Mouse (Mus musculus): ENCODE data around the gene Lbh.

Lbh gene

GRCm38 (mm10) chr17:72938026-72938795 is 20.1 kb downstream of the Lbh start:
- no peak for DNase-seq (ENCODE audit: extremely low spot score, low spot score)

- no peak for DNase-seq (ENCODE audit: extremely low spot score, low spot score)
Observed at GRCm38 (mm10) chr17:72938871-72939568, 20.9 kb downstream of the Lbh start.

DNA sequence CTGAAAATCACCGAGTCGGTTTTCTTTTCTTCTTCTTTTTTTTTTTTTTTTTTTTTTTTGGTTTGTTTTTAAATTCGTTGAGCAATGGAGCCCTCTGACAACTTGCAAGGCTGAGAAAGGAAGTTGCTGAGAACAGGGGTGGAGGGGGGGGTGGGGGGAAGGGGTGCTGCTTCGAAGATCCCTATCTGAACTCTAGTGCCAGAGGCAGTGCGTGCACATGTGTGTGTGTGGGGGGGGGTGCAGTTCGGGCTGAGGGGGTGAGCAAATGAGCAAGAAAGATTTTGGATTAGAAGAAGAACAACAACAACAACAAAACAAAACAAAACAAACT is 21.4 kb downstream of the Lbh start:
- no peak for DNase-seq (ENCODE audit: extremely low spot score, low spot score)

- no peak for DNase-seq (ENCODE audit: extremely low spot score, low spot score)
Observed at GRCm38 (mm10) chr17:72944368-72944767, 26.3 kb downstream of the Lbh start.

GRCm38 (mm10) chr17:72947111-72947859 is 29.2 kb downstream of the Lbh start:
- no peak for DNase-seq (ENCODE audit: extremely low spot score, low spot score)

DNA sequence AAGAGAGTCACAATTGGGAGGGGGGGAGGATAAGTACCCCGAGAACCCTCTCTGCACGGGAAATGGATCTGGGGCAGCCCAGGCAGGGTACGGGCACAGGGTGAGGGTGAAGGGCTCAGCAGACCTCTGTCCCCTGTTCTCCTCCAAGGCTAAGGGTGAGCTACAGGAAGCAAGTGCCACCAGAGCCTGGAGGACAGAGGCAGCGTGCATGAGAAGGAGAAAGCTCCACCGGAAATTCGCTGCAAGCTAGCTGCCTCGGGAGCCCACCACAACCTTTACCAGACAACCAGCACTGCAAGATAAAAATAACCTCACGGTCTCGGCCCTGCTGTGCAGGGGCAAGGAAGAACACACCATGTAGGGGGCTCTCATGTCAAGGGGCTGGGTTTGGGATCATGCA is 30.0 kb downstream of the Lbh start:
- no peak for DNase-seq (ENCODE audit: extremely low spot score, low spot score)

DNA sequence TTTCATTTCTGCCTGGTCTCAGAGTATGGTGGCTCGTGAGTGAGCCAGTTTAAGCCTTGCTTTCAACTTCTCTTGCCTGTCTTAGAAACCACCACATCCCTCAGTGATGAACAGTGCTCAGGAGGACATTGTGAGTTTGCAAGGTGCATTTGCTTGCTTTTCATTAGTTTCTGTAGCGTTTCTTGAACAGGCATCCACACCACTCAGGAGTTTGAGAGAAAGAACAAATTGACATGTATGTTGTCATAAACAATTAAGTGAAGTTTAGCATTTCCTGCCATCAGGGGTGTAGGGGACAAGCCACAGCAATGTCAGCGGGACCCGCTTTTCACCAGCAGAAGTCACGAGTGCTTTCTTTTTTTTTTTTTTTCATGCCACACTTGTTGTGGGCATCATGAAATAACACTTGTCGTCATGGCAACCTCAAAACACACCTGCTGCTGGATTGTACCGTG is 31.2 kb downstream of the Lbh start:
- DNase-seq (ENCODE audit: extremely low spot score, low spot score) = no peak

DNA sequence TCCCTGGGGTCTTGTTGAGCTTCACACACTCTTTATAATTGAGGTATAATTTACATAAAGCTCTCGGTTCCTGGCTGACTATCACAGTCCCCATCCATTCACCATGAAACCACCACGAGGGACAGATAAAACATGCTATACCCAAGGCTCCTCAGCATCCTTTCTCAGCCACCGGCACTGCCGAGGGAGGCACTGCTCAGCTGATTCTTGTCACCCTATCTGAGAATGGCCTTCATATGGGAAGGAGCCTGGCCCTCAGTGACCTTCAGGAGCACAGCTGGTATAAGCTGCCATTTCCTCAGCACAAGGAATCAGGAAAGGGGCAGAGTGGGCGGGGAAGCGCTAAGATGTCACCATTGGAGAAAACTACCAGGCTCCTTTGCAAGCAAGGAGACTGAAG is 33.2 kb downstream of the Lbh start:
- DNase-seq (ENCODE audit: extremely low spot score, low spot score) = no peak

DNA sequence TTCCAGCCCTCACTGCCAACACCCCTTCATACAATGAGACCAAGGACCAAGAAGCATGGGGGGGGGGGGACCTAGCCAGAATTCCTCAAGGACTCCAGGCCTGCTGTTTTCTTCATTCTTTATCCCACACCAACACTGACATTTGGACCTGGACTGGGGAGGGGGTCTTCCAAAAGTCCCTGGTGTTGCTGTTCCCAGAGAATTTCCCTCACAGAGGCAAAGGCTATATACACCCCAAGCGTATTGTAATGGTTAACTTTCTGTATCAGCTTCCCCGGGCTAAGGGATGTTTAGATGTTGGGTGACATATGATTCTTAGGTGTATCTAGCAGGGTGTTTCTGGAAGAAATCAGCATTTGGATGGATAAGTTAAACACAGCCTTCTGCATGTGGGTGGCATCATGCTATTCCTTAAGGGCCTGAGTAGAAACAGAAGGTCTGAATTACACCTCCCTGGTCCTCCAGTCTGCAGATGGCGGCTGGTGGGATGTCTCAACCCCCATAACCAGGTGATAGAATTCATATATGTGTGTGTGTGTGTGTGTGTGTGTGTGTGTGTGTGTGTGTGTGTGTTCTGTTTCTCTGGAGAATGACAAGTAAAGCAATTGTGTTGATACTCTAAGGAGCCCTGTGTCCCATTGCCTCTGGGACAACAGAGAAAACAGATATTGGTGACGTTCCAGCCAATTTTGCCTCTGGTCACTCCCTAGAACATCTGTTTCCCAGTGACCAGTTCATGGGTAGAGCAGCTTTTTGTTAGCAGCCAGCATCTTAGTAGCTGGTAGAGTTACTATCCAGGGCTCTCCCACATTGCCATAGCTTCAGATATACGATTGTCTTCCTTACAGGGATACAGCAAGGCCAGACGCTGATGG is 35.9 kb downstream of the Lbh start:
- DNase-seq (ENCODE audit: extremely low spot score, low spot score) = no peak

- no peak for DNase-seq (ENCODE audit: extremely low spot score, low spot score)
Observed at GRCm38 (mm10) chr17:72955534-72955933, 37.4 kb downstream of the Lbh start.

- no peak for DNase-seq (ENCODE audit: extremely low spot score, low spot score)
Observed at GRCm38 (mm10) chr17:72957016-72957415, 38.9 kb downstream of the Lbh start.

- DNase-seq (ENCODE audit: extremely low spot score, low spot score) = no peak
Observed at GRCm38 (mm10) chr17:72958886-72959285, 40.8 kb downstream of the Lbh start.

DNA sequence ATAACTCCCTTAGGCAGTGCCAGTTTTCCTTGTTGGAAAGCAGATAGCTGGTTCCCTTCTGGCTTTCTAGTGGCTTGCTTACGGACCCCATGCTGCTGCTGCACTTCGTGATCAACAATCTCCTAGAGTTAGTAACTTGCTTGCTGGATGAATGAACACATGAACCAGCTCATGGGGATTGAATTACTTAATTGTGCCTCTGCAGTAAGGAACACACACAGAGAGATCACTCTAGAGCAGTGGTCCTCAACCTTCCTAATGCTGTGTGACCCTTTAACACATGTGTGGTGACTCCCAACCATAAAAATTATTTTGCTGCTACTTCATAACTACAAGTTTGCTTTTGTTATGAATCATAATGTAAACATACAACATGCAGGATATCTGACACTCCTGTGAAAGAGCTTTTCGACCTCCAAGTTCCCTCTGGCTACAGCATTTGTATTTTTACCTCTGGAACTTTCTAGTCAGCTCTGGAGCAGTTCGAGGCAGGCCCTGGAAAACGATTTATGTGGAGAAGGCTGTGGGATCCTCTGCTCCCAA is 41.5 kb downstream of the Lbh start:
- DNase-seq (ENCODE audit: extremely low spot score, low spot score) = no peak

- no peak for DNase-seq (ENCODE audit: extremely low spot score, low spot score)
Observed at GRCm38 (mm10) chr17:72960243-72960642, 42.1 kb downstream of the Lbh start.

GRCm38 (mm10) chr17:72960873-72961272 is 42.8 kb downstream of the Lbh start:
- DNase-seq (ENCODE audit: extremely low spot score, low spot score) = no peak

DNA sequence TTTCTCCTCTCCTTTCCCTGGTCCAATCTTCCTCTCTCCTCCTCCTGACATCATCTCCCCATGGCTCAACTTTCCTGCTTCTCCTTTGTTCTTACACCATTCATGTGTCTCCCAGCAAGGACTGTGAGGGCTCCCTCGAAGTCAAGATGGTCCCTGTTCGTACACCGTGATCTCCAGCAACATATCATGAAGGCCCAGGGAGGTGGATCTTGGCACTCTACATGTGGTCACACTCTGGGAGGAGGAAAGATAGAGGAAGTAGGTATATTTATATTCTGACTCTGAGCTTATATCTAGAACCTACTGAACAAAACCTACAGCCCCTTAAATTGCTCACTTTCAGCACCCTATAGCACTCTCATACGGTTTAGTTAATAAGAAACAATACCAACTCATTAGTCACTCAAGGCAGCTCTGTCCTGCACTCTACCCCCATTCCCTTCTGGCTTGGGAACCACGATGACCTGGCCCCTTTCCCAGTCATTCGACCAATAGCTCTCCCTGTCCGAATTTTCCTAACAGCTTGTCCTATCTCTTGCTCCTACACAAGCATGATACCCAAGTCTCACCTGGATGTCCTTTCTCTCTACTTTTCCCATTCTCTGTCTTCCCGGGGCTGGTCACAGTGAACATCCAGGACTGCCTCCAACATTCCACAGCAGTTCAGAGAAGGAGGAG is 44.0 kb downstream of the Lbh start:
- DNase-seq (ENCODE audit: extremely low spot score, low spot score) = no peak

- no peak for DNase-seq (ENCODE audit: extremely low spot score, low spot score)
Observed at GRCm38 (mm10) chr17:72965687-72966086, 47.6 kb downstream of the Lbh start.

DNA sequence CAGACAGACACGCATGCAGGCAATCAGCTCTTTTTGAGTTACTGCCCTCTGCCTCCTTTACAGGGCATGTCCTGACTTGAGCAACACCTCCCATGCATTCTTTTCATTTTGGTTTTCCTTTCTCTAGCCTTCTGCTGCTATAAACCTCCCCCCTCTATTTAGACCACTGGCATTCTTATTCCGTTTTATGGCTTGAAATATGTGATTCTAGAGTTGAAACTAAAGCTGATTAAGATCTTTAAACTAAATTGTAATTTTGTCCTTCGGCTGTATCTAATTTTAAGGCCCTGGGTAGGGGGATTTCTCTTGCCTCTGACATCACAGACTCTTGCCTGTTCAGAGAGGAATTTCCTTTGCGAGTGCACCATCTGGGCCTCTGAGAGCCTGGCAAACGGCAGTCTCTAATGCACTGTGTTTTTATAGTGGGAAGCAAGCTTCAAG is 48.0 kb downstream of the Lbh start:
- DNase-seq (ENCODE audit: extremely low spot score, low spot score) = peak; percentile 23

DNA sequence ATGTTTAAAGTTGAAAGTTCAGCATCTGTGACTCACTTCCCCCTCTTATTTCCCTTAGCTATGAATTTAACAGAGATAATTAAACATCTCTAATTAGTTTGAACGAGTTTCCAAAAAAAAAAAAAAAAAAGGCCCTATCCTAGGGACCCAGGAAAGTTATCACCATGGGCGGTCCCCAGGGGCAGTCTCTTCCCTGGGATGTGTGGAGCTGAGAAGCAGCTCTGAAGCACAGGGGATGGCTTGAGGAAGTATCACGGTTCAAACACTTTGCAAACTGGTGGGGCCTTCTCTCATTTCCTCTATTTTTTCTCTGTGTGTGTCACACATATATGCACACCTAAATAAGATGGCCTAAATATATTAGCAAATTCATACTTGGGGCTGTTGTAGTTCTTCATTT is 48.8 kb downstream of the Lbh start:
- no peak for DNase-seq (ENCODE audit: extremely low spot score, low spot score)

DNA sequence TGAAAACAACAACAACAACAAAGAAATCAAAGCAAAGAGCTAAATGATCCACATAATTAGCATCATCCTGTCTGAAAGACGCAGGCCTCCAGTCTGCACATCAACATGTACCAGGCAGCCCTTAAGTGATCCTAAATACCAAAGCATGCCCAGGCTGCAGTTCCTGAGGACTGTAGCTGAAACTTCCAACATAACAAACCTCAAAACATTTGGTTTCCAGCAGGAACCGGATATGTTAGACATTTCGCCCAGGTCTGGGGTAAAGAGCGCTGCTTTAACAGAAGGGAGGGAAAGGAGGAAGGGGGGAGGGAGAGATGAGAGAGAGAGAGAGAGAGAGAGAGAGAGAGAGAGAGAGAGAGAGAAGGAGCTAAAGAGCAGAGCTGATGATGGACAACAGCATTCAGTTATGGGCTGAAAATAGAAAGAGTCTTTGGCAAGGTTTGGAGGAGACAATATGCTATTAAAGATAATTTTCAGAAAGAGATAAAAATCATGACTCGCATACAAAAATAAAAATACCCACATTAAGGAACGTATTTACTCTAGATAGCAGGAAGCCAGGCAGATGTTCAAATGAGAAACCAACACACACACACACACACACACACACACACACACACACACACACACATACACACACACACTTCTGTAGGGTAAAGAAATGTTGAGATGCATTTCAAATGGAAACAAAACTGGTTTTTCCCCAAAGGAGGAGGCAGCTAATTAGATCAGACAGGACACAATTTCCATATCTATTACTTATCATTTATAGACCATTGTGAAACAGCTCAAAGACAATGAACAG is 49.5 kb downstream of the Lbh start:
- no peak for DNase-seq (ENCODE audit: extremely low spot score, low spot score)

All from neural tube, embryonic 10.5 days (tissue).